Mouse (Mus musculus) bone marrow, adult 2 months (tissue): ENCODE results near the gene Calhm6.

Source experiments
- CTCF ChIP-seq: fragments of 200-500 bp; IDR thresholded peaks from 2 replicates; pipeline ENCODE4 v1.5.1; 2011; ENCODE audit warnings: low read length, control low read depth; ENCODE audit not compliant: control insufficient read depth, insufficient read depth
- POLR2A ChIP-seq: fragments of 200-500 bp; IDR thresholded peaks from 2 replicates; pipeline ENCODE4 v1.6.1; 2011; ENCODE audit warnings: low read depth, mild to moderate bottlenecking, control low read depth, low read length, borderline replicate concordance; ENCODE audit not compliant: control insufficient read depth

DNA sequence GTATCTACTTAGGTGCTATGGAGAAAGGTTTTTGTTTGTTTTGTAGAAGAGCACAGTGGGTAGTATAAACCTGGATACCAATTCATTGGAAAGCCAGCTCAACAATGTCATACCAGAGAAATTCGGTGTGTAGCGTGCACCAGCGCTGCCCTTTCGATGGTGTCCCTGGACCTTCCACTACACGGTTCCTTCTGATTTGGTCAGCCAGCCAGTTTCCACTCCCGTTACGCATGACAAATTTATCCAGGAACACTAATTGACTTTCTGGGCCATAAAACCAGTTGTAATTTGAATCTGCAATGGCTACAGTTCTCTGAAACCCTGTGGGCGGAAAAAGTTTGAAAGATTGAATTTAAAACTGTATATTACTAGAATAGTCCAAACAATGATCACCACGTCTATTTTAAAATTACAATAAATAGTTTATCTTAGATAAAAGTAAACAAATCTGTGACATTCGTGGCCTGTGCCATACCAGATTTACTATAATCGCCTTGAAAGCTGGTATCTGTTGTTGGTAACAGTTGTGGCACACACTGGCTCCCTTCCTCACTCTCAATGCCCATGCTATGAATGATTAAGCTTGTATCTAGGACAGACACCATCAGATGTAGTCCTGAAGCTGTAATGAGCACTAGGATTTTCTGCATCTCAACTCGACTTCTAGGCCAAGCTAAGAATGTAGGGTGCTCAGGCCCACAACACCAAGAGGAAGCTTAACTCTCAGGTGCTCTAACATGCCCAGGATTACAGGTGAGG lies 28.2 kb upstream of the Calhm6 start:
- TF ChIP-seq POLR2A (no peak), CTCF (no peak)
